16 mouse cellular contexts compared by ENCODE assay signal in the genomic region with DNA sequence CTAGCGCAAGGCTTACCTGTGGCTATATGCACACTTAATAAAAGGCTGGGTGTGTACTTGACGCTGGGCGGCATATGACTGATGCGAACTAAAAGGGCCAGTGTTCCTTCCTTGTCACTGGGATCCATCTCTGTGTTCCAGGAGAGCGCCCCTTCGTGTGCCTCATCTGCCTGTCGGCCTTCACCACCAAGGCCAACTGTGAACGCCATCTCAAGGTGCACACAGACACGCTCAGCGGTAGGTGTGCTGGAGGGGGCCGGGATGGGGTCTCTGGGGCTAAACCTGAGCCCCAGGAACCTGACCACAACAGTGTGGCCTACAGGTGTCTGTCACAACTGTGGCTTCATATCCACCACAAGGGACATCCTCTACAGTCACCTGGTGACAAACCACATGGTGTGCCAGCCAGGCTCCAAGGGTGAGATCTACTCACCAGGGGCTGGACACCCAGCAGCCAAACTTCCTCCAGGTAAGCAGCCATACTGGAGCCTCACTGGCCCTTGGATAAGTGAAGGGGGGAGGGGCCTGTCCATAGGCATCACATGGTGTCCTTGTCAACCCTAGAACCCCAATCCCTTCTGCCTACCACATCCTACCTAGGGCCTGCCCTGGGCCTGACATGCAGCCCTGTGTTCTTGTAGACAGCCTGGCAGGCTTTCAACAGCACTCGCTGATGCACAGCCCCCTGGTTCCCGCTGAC. TPM values are rescaled to one million over a fixed set of nuclear protein-coding genes. Genes with fewer than 3 reads are reported as not detected.
DNase-seq lines count a peak whose midpoint lies in the region; ATAC-seq and TF ChIP-seq lines count a peak whose summit lies in the region.
"Had no signal": no experiment of that assay in that cellular context is flagged by ENCODE, and none has a peak within 500 bp of the region (broad histone marks: within the 10 kb centered on the region; RNA-seq: fewer than 3 reads in every experiment).

No protein-coding gene starts in this region.

- WGBS in forebrain, postnatal 0 days: 85% methylated on average over 13 of the region's 13 CpGs
- 89% methylated on average over 13 of the region's 13 CpGs for WGBS in limb, embryonic 15.5 days
- 88% methylated on average over 13 of the region's 13 CpGs for WGBS in neural tube, embryonic 15.5 days

- H3K27me3 ChIP-seq in forebrain, postnatal 0 days (ENCODE audit: insufficient read depth, low read length): peaks cover 31% of the 10 kb centered on the region
- H3K27me3 ChIP-seq in limb, embryonic 15.5 days: peaks cover 52% of the 10 kb centered on the region
- peaks cover 55% of the 10 kb centered on the region for H3K27me3 ChIP-seq in neural tube, embryonic 15.5 days (replicated peaks)
- H3K27me3 ChIP-seq: liver, embryonic 15.5 days had no signal

- no peak for ATAC-seq in forebrain, postnatal 0 days
- no peak for ATAC-seq in limb, embryonic 15.5 days (ENCODE audit: insufficient number of reproducible peaks, low FRiP score, low TSS enrichment, low read depth)
- no peak for ATAC-seq in neural tube, embryonic 15.5 days (ENCODE audit: low FRiP score)

- no peaks in the 10 kb centered on the region for H3K36me3 ChIP-seq in forebrain, postnatal 0 days (ENCODE audit: insufficient read depth)
- peaks cover 10% of the 10 kb centered on the region; the same call in 1 of the 2 replicates for H3K36me3 ChIP-seq in limb, embryonic 15.5 days
- H3K36me3 ChIP-seq in neural tube, embryonic 15.5 days: no peaks in the 10 kb centered on the region

- H3K4me3 ChIP-seq in forebrain, postnatal 0 days (ENCODE audit: low read depth, low read length): no peak overlapping the region
- H3K4me3 ChIP-seq in limb, embryonic 15.5 days: 0 out of 2 replicates have a peak overlapping the region, but pooled peaks have one; percentile 59
- H3K4me3 ChIP-seq in neural tube, embryonic 15.5 days (replicated peaks): peak overlapping the region; percentile 57
- H3K4me3 ChIP-seq: liver, embryonic 15.5 days; myocyte had no signal

- peak overlapping the region; percentile 56; the same call in 1 of the 2 replicates for H3K9ac ChIP-seq in forebrain, postnatal 0 days
- H3K9ac ChIP-seq in limb, embryonic 15.5 days: no peak overlapping the region
- H3K9ac ChIP-seq in neural tube, embryonic 15.5 days (replicated peaks): no peak overlapping the region
- H3K9ac ChIP-seq: liver, embryonic 15.5 days had no signal

- H3K4me2 ChIP-seq in forebrain, postnatal 0 days (ENCODE audit: low read depth): peak overlapping the region; percentile 83
- no peak overlapping the region for H3K4me2 ChIP-seq in limb, embryonic 15.5 days
- peak overlapping the region; percentile 78 for H3K4me2 ChIP-seq in neural tube, embryonic 15.5 days
- H3K4me2 ChIP-seq: liver, embryonic 15.5 days had no signal

- H3K27ac ChIP-seq in forebrain, postnatal 0 days (ENCODE audit: low read depth, low read length): no peak overlapping the region
- H3K27ac ChIP-seq in limb, embryonic 15.5 days: no peak overlapping the region
- H3K27ac ChIP-seq in neural tube, embryonic 15.5 days (replicated peaks): no peak overlapping the region
- H3K27ac ChIP-seq: liver, embryonic 15.5 days; macrophage had no signal

- no peak for TF ChIP-seq CTCF in forebrain, postnatal 0 days (IDR thresholded peaks at IDR 0.05; ENCODE audit: low read depth)

- peak; percentile 3 for DNase-seq in spleen, adult 12 weeks (ENCODE audit: low spot score)
- DNase-seq in spleen, postnatal 4 days (ENCODE audit: low spot score in 2 of 2): no peak
- DNase-seq in forebrain, postnatal 0 days: no peak
- DNase-seq in adrenal gland, postnatal 25 days: no peak
- no peak for DNase-seq in urinary bladder, postnatal 14 days (ENCODE audit: low spot score)
- no peak for DNase-seq in gastrocnemius, adult 8-10 months (ENCODE audit: low spot score in 2 of 2)
- DNase-seq: gastrocnemius, postnatal 10 days; spleen, adult 18-20 months had no signal

- 0 out of 2 replicates have a peak, but pooled peaks cover 7% of the 10 kb centered on the region for H3K4me1 ChIP-seq in forebrain, postnatal 0 days (ENCODE audit: insufficient read depth)
- peaks cover 25% of the 10 kb centered on the region for H3K4me1 ChIP-seq in limb, embryonic 15.5 days
- H3K4me1 ChIP-seq in neural tube, embryonic 15.5 days: peaks cover 25% of the 10 kb centered on the region

- no peaks in the 10 kb centered on the region for H3K9me3 ChIP-seq in forebrain, postnatal 0 days (ENCODE audit: low read length)
- no peaks in the 10 kb centered on the region for H3K9me3 ChIP-seq in limb, embryonic 15.5 days
- no peaks in the 10 kb centered on the region for H3K9me3 ChIP-seq in neural tube, embryonic 15.5 days (replicated peaks)
- H3K9me3 ChIP-seq: heart, embryonic 12.5 days had no signal

RNA-seq across cellular contexts. Expression of a gene that starts 25.6 kb away (rescaled TPM):
- total RNA-seq in forebrain, postnatal 0 days (2014; rRNA removed): 0.77 TPM in 1 of 2 replicates, not detected in the other
- polyA plus RNA-seq in forebrain, postnatal 0 days (2015; fragmentation: Nextera tagmentation; extraction: Ambion mirVana): 0.27 TPM in 1 of 2 replicates, not detected in the other
- 0.12 and 0.14 TPM in 2 replicates for polyA plus RNA-seq in limb, embryonic 15.5 days (2015; fragmentation: Nextera tagmentation; extraction: Ambion mirVana)
- polyA plus RNA-seq in neural tube, embryonic 15.5 days (2015; fragmentation: Nextera tagmentation; extraction: Ambion mirVana): 0.12 TPM in 1 of 2 replicates, not detected in the other
- not detected in 2 replicates for total RNA-seq in adrenal gland, postnatal 25 days (2021)
- total RNA-seq in gastrocnemius, adult 8-10 months (2022): not detected
- total RNA-seq: adrenal gland, postnatal 14 days; gastrocnemius, postnatal 10 days had no signal
- polyA plus RNA-seq: heart, embryonic 12.5 days; large intestine, adult 2 months; liver, embryonic 15.5 days; macrophage; myocyte had no signal

RNA-seq across cellular contexts. Expression of a gene that starts 41.5 kb away (rescaled TPM):
- 38.1 and 40.9 TPM in 2 replicates for total RNA-seq in forebrain, postnatal 0 days (2014; rRNA removed)
- 23.8 and 27.3 TPM in 2 replicates for polyA plus RNA-seq in forebrain, postnatal 0 days (2015; fragmentation: Nextera tagmentation; extraction: Ambion mirVana)
- 46.8 and 47.5 TPM in 2 replicates for polyA plus RNA-seq in limb, embryonic 15.5 days (2015; fragmentation: Nextera tagmentation; extraction: Ambion mirVana)
- polyA plus RNA-seq in neural tube, embryonic 15.5 days (2015; fragmentation: Nextera tagmentation; extraction: Ambion mirVana): 30.6 and 35.3 TPM in 2 replicates
- total RNA-seq in adrenal gland, postnatal 25 days (2021): 49.8 and 52.2 TPM in 2 replicates
- total RNA-seq in gastrocnemius, adult 8-10 months (2022): 10 to 100 TPM; 22.9 to 30.7 (median 25.8) TPM

RNA-seq across cellular contexts. Expression of a gene that starts 53.0 kb away (rescaled TPM):
- 9.5 and 10.1 TPM in 2 replicates for total RNA-seq in forebrain, postnatal 0 days (2014; rRNA removed)
- 0.87 and 1.1 TPM in 2 replicates for polyA plus RNA-seq in forebrain, postnatal 0 days (2015; fragmentation: Nextera tagmentation; extraction: Ambion mirVana)
- polyA plus RNA-seq in limb, embryonic 15.5 days (2015; fragmentation: Nextera tagmentation; extraction: Ambion mirVana): 1.1 and 1.2 TPM in 2 replicates
- 1.00 and 1.4 TPM in 2 replicates for polyA plus RNA-seq in neural tube, embryonic 15.5 days (2015; fragmentation: Nextera tagmentation; extraction: Ambion mirVana)
- 17.8 and 22.4 TPM in 2 replicates for total RNA-seq in adrenal gland, postnatal 25 days (2021)
- 1 to 10 TPM; 4.7 to 9.2 (median 6.3) TPM for total RNA-seq in gastrocnemius, adult 8-10 months (2022)
